Mouse (Mus musculus) adrenal gland, postnatal 4 days (tissue): ENCODE results near the gene Rab3c. TPM values are rescaled to one million over a fixed set of nuclear protein-coding genes. Genes with fewer than 3 reads are reported as not detected.

Experiments
- DNase-seq, 2 experiments: peaks; one replicate each; pipeline ENCODE4 v3.0.0; 2021 to 2022; ENCODE audit warnings: low spot score in 2 of 2, mixed read lengths in 2 of 2
- total RNA-seq, 2 experiments: library from RNA; stranded (reverse); gene quantifications; 2 replicates each; pipeline ENCODE4 v1.2.3; 2021

Gene Rab3c
- total RNA-seq, 2 experiments from 2014 or later = 35.8 to 41.8 TPM

DNA sequence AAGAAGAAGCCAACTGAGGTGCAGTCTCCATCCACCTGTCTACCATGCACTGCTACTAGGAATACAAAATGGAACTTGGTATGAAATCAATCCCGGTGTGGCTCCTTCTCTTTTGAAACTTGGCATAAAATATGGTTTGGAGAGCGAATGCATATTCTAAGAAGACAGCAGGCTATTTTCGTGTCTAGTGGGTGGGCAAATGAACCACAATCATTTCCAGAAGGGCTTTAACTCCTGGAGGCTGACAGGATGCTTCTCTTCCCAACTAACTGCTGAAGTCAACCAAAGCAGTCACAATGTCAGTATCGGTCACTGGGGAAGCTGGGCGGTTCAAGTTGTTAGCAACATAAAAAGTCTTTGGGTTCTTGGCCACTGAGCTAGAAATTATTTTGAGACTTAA is 81.9 kb downstream of the Rab3c start:
- no peak for DNase-seq

DNA sequence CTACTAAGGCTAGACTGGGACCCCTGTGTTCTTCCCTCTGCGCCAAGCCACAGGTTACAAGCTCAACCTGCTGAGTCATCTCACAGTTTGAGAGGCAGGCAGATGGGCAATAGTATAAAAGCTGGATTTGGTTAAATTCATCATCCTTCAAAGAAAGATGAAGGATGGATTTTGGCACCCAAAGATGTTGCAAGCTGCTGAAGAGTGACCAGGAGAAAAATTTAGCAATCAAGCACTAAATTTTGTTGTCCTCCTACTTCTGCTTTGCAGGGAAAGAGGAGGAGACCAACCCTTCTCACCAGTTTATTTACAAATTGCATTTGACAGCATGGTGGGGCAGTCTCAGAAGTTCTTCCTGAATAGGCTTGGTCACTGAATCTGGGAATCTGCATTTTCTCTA is 90.8 kb downstream of the Rab3c start:
- DNase-seq = no peak

DNA sequence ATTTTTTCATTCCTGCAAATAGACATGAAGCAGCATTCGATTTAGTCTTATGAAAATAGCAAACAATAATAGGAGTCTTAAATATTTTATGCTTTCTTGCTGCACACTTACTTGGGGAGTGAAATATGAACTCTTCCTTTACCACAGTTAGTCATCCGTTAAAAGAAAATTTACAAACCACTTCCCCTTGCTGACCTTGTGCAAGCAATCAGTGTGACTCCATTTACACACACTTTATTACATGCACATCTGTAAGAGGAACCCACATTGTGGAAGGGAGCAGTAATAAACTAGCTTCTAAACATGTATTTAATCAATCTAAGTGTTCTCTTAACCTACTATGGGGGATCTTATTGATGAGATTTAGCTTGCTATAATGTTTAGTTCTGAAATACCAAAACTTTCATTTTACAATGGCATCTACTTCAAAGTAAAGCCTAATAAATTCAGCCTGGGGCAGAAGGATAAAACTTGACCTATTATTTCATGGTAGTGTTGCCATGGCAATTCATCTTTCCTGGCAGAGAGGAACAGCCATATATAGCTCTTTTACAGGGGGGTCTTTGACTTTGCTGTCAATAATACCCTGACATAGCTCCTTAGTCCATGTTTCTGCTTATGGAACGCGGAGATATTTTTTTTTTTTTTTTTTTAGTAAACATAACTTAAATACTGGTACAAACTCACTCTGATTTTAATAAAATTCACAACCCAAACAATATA is 95.7 kb downstream of the Rab3c start:
- DNase-seq = no peak

DNA sequence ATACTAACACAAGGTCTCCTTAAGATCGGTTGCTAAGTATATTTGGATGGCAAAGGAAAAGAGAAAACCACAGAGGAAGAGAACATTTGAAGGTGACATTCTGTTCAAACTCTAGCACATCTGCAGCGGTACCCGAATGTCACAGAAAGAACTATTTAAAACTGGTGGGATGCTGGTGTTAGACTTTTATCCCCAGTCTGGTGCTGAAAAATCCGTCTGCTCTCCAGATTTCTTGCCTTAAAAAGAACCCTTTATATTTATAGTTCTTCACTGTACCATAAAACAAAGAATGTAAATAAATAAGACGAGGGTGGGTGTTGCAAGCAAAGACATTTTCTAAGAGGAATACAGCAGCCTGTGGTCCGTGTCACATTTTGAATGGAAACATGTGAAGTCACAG is 105.1 kb downstream of the Rab3c start:
- no peak for DNase-seq

GRCm38 (mm10) chr13:110169669-110170068 is 111.1 kb downstream of the Rab3c start:
- DNase-seq = no peak

- no peak for DNase-seq
Measured at GRCm38 (mm10) chr13:110169152-110169551, 111.6 kb downstream of the Rab3c start.

GRCm38 (mm10) chr13:110168570-110168969 is 112.2 kb downstream of the Rab3c start:
- DNase-seq = no peak

DNA sequence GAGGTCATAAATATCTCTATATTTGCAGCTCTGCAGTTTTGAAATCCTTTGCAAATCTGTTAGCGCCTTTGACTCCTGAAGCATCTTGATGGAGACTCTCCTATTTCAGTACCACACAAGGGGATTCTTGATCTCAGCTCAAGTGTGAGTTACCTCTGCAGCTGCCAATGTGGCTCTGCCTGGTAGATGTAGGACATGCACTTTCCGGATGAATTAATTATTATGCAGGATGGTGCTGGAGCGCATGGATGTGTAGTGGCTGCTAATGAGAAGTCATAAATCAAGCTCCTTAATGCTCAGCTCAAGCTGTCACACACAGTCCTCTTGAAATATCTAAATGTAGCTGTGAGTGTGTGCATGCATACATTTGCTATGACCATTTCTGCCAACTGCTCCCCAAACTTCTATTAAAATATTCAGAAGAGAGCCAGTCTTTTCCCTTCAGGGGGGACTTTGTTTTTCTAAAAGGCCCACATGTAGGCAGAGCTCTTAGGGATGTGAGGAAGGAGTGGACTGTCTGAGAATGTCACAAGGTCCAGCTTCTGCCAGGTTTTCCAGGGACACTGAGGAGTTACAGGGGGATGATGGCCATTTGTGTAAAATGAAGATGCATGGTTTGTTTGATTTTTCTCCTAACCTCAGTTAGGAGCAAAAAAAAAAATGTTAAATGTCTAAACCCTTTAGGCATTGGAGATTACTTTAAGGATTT is 114.0 kb downstream of the Rab3c start:
- DNase-seq = no peak

GRCm38 (mm10) chr13:110159980-110160379 is 120.8 kb downstream of the Rab3c start:
- no peak for DNase-seq

DNA sequence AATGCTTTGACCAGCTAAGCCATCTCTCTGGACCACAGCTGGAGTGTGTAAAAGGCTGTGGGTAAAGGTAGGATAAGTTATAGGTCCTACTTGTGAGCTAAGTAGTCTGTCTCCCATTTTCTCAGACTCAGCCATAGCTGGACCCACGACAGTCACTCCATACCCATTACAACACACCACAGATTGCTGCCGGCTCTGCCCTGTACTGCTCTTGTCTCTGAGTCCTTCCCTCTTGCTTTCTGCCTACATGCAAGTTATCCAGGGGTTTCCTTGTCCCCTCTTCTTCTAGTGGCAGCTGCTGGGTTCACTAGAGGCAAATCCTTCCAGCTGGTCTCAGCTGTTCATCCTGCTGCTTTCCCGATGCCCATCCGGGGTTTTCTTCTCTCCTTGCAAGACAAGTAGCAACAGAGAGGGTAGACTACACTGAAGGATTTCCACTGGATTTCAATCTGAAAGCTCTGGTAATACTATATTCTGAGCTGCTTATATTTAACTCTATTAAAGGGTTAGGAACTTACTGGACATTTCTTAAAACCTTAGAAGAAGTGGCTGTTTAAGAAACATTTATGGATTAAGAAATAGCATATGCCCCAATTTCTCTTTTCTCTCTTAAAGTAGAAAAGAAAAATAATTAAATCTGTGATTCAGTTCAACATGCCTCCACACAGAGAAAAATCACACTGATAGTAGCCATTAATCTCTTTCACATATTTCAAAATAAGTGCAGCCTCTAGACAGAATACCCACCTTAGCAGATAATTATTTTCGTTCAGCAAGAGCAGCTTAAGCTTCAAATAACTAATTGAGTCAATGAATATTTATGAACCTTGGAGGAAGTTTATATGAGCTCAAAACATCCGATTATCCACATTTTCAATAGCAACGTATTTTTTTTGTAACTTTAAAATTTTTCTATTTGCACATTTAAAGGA is 121.9 kb downstream of the Rab3c start:
- DNase-seq = no peak

DNA sequence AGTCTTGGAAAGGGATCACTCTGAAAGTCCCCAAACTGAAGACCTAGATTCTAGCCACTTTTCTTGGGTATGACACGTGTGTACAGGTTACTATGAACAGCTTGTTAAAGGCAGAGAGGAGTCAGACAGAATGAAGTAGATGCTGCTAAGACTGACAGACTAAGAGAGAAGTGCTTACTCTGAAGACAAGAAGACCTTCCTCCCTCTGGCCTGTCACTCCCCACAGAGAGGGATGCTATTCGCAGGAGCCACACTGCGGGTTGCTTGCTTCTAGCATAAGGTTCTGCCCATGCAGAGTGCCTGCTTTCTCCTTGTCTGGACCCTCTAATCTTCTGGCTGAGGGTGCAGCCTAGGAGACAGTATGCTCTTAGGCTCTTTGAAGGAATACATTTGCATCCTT is 135.3 kb downstream of the Rab3c start:
- DNase-seq = no peak

DNA sequence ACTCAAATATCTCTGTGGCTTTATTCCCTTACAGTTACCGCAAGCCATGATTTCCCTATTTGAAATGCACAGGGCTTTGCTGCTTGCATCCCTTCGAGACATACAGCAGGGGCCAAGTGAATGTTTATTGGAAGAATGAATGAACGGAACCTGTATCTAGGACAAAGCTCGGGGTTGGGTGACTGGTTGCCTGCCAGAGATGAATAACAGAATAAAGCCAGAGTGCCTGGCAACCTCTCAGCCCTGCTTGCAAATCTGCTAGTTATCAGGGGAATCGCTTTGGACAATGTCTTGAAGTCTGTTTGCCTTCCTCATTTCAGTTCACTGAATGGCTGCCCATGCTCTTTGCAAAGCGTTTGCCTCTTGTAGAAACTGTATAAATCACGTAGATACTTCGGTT is 135.8 kb downstream of the Rab3c start:
- DNase-seq = no peak

DNA sequence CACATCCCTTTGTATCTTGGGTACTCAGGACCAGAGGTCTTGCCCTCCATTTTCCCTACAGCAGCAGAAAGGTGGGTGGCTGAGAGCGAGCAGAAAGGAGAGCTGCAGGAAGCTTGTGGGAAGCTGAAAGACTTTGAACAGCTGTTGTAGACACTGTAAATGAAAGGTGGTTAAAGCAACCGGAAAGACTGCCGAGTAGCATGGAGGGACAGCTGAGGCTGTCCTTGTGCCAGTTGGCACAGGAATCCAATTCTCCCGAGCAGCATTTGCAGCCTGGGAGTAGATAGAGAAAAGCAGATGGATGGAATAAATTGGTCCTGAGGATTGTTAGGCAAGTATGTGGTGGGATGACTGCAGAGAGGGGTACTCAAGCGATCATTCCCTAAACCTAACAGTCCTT is 141.5 kb downstream of the Rab3c start:
- no peak for DNase-seq

- no peak for DNase-seq
Measured at GRCm38 (mm10) chr13:110138644-110139043, 142.2 kb downstream of the Rab3c start.

GRCm38 (mm10) chr13:110127613-110128258 is 153.1 kb downstream of the Rab3c start:
- DNase-seq = no peak

DNA sequence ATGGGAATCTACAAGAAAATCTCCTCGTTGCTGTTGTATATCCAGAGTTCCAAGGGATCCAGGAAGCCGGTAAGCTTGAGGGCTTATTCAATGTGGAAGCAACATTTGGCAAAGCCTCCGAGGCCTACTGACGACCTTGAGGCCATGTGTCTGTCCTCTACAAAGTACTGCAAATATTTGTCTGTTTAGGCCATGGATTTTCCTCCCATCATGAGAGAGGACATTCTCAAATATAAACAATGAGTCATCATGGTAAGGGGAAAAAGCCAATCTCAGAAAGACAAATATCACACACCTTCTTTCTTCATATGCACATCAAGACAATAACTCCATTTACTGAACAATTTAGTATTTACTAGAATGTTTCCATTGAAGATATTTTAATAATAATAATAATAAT is 158.0 kb downstream of the Rab3c start:
- no peak for DNase-seq

- DNase-seq = no peak
Measured at GRCm38 (mm10) chr13:110116892-110117291, 163.9 kb downstream of the Rab3c start.

DNA sequence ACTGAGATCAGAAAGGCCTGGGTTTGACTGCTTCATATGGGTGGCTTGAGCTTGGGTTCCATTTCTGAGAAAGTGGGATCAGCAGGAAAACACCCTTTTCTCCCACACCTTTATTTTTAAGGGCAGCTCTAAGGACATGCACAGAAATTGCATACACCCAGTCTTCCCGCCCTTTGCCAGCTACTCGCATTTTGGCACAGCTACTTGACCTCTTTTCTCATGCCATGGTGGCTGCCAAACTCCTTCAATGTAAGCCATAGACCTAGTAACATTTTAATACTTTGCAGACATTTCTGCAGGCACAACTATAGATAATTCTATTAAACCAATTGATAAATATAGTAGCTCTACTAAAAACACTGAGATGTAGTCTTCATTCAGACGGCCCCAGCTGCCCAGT is 164.5 kb downstream of the Rab3c start:
- DNase-seq = no peak

DNA sequence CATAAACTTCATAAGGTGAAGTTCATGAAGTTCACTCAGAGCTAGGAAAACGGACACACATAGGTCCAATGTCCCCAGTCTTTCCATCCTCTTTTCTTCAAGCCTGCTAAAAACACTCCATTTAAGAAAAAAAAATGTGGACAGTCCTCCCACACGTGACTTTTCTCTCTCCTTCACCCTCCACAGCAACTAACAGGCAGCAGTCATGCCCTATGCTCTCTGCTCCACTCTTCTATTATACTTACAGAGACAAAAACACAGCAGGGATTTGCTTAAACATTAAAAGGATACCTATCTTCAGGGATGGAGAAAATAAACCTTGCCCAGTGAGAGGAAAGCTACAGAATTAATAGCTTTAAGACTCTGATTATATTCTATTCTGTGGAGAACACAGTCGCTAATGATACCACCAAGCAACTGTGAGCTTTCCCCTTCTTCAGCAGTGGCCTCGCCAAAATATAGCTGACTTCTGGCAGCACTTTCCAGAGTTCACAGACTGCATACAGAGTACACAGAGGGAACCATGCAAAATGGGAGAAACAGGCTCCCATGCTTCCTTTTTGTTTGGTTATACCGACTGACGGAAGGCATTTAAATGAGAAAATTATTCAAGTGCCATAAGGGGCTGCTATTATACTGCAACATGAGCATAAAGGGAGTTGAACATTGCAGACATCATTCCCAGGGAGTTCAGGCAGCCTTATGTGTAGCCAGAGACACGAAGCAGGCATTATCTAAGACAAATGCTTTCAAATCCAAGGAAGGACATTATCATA is 165.7 kb downstream of the Rab3c start:
- DNase-seq = no peak

DNA sequence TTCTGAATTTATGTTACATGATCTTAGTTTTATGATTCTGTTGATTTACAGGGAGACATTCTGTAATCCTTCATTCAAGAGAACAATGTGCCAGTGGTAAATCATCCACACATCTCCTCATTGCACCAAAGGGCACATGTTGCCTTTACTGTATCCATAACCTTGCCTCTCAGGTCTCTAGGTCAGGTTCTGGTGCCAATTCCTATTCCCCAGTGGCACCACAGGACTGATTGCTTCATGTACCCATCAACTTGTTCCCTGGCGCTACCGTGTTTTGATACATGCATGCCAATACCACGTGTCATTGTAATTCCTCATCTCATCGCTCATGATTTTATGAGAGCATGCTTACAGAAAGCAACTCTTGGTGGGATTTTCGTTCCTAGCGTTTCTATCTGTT is 167.1 kb downstream of the Rab3c start:
- DNase-seq = no peak
